Mouse (Mus musculus): Measurements from ENCODE around the gene Arhgap10.

GRCm38 (mm10) chr8:77318590-77318989 lies 199.2 kb downstream of the Arhgap10 start:
- TF ChIP-seq GATA1 (IDR thresholded peaks at IDR 0.05; ENCODE audit: borderline replicate concordance, low read length) (no peak), FLI1 (IDR thresholded peaks at IDR 0.05; ENCODE audit: low read length) (no peak)

All from megakaryocyte, embryonic 14.5 days (primary cell).